Mouse (Mus musculus) cerebellum, adult 2 months (tissue): ENCODE measurements at regions not wholly inside any gene's neighbourhood (a gene's known extent, or its start where the extent isn't known, plus 50 kb on each side); places are given as distances from the start of the nearest gene placed in this dataset.

Experiments
- DNase-seq, 2 experiments: peaks; one replicate each; pipeline ENCODE4 v3.0.0; 2021
- H3K27ac ChIP-seq: fragments of 200-500 bp; 2 replicates; pipeline ENCODE4 v1.5.1; 2012; ENCODE audit warnings: low read length, control low read depth, inconsistent platforms; ENCODE audit not compliant: insufficient read depth
- H3K27me3 ChIP-seq: fragments of 200-500 bp; 2 replicates; pipeline ENCODE4 v1.6.1; 2012; ENCODE audit warnings: inconsistent platforms, mild to moderate bottlenecking, low read length, moderate library complexity; ENCODE audit not compliant: control insufficient read depth, insufficient read depth
- H3K4me1 ChIP-seq: fragments of 200-500 bp; 2 replicates; pipeline ENCODE4 v1.6.1; 2011; ENCODE audit warnings: low read length; ENCODE audit not compliant: control insufficient read depth, insufficient read depth
- H3K4me3 ChIP-seq: fragments of 200-500 bp; replicated peaks from 2 replicates; pipeline ENCODE3; 2011; ENCODE audit warnings: mild to moderate bottlenecking, low read depth, low read length, control low read depth; ENCODE audit not compliant: insufficient read depth
- CTCF ChIP-seq: fragments of 200-500 bp; IDR thresholded peaks from 2 replicates; pipeline ENCODE4 v1.5.1; 2011; ENCODE audit warnings: low read depth, mild to moderate bottlenecking, control low read depth, low read length, moderate library complexity, borderline replicate concordance; ENCODE audit not compliant: insufficient read depth
- POLR2A ChIP-seq: fragments of 200-500 bp; IDR thresholded peaks from 2 replicates; pipeline ENCODE4 v1.6.1; 2011; ENCODE audit warnings: low read length, control low read depth, borderline replicate concordance; ENCODE audit not compliant: insufficient read depth
- WGBS: fragments of 180-500 bp; shearing (Covaris S2); methylation state at CpG from one replicate; pipeline ENCODE4 v1.1.7; 2018; 5-methylcytosine and 5-hydroxymethylcytosine counted together

DNA sequence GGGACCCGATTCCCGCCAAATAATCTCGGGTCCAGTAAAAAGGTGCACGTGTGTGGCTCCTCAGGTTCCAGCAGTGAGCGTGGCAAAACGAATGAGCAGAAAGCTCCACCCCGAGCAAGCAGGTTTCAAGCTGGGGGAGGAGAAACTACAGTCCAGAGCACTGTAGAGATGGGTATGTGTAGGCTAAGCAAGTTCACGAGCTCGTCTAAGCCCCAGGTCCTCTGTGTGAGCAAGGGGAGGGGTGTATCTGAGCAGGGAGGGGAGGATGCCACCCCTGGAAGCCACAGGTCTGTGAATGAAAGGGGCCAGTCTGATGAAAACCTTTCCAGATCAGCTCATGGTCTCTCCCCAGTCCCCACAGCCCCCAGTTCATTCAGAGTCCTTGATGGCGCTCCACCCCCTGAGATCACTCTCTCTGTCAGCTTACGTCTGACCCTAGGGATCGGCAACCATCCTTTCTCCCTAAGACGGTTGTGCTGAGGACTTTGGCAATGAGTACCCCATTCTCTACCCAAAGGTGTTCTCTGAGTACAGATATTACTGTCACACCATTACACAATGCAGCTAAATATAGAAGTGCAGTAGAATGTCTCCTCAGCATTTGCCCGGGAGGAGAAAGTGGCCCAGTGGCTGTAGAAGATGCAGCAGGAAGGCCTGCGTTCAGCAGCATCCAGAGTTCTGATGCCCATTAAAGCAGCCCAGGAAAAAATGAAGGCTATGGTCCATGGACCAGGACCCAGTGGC lies 89.2 kb upstream of the Ubl3 start:
- no peak for TF ChIP-seq POLR2A
- TF ChIP-seq CTCF = no peak
- H3K27ac ChIP-seq = no peak overlapping the region
- H3K4me3 ChIP-seq = no peak overlapping the region
- DNase-seq = no peak
- no peaks in the 10 kb centered on the region for H3K4me1 ChIP-seq
- WGBS = 65% methylated on average over 15 of the region's 15 CpGs
- H3K27me3 ChIP-seq = no peaks in the 10 kb centered on the region

DNA sequence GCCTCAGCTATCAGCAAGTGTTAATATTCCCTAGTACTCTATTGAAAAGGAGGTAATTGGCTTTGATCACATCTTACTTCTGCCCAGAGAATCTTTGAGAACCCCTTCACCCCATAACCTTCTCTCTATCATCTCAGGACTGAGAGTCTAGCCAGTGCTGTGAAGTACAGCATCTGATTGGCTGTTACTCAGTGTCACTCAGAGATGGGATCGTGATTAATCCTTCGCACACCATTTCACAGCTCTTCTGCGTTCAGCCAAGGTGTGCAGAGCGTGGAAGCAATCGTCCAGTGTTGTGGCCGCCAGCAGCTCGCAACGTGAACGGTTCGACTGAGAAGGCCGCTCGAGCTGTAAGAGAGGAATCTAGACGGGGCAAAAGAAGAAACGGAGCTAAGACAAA lies 87.9 kb upstream of the Ubl3 start:
- Histone ChIP-seq H3K4me1 (no peaks in the 10 kb centered on the region), H3K27me3 (no peaks in the 10 kb centered on the region), H3K4me3 (no peak overlapping the region), H3K27ac (no peak overlapping the region)
- DNase-seq = no peak
- TF ChIP-seq POLR2A (no peak), CTCF (no peak)
- 37% methylated on average over 14 of the region's 14 CpGs for WGBS

GRCm38 (mm10) chr5:148634919-148635356 lies 82.3 kb upstream of the Ubl3 start:
- H3K4me3 ChIP-seq = no peak overlapping the region
- WGBS = 37% methylated on average over 11 of the region's 11 CpGs
- H3K27me3 ChIP-seq = no peaks in the 10 kb centered on the region
- H3K27ac ChIP-seq = no peak overlapping the region
- TF ChIP-seq CTCF (no peak), POLR2A (no peak)
- no peaks in the 10 kb centered on the region for H3K4me1 ChIP-seq
- no peak for DNase-seq

GRCm38 (mm10) chr5:148633999-148634398 lies 81.4 kb upstream of the Ubl3 start:
- H3K4me1 ChIP-seq = no peaks in the 10 kb centered on the region
- no peaks in the 10 kb centered on the region for H3K27me3 ChIP-seq
- no peak overlapping the region for H3K4me3 ChIP-seq
- no peak overlapping the region for H3K27ac ChIP-seq
- no peak for DNase-seq
- WGBS = 43% methylated on average over 5 of the region's 5 CpGs
- TF ChIP-seq CTCF (no peak), POLR2A (no peak)

DNA sequence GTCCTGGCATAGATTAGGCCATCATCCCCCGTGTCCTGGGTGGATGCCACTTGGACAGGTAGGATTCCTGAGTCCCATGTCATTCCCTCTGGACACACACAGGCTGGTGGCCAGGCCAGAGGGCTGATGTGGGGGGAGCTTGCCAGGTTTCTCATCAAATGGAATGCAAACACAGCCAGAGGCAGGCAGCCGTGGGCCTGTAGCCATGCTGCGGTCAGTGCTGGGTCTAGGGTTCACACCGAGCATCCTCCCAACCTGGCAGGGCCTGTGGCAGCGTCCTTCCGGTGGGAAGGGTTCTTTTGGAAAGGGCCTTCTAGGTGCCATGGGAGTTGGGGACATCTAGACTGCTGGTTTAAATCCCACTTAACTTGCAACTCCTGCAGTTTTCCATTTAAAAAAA lies 80.7 kb upstream of the Ubl3 start:
- WGBS = 58% methylated on average over 6 of the region's 6 CpGs
- DNase-seq = no peak
- no peak overlapping the region for H3K4me3 ChIP-seq
- no peak overlapping the region for H3K27ac ChIP-seq
- no peaks in the 10 kb centered on the region for H3K4me1 ChIP-seq
- no peaks in the 10 kb centered on the region for H3K27me3 ChIP-seq
- TF ChIP-seq POLR2A = no peak
- TF ChIP-seq CTCF = no peak

DNA sequence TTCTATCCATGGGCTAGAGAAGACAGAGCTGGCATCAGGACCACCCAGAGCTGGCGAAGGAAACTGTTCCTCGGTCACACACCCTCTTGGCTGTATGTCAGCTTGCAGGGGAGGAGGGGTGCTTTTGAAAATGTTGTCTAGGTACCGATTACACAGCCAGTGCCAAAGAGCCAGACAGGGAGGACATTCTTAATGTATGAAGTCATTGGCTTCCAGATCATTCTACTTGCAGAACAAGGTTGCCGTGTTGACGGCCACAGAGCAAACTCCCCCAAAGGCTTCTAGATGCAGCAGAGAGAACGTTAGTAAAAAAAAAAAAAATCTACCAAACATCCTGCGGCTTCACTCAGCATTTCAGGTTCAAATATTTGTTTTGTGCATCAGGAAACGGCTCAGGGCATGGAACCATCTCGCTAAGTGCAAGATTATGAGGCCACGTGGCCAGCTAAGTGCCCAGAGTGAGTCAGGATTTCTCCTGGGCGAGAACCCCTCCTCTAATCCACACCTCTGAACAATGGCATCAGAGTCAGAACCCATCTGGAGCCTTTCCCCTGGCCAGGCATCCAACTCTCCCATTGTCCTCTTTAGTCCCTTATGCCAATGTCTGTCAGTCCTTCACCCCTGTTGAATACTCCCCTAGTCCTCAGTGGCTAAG lies 80.1 kb upstream of the Ubl3 start:
- DNase-seq = no peak
- TF ChIP-seq POLR2A (no peak), CTCF (no peak)
- H3K27ac ChIP-seq = no peak overlapping the region
- 39% methylated on average over 11 of the region's 11 CpGs for WGBS
- H3K4me1 ChIP-seq = no peaks in the 10 kb centered on the region
- H3K27me3 ChIP-seq = no peaks in the 10 kb centered on the region
- H3K4me3 ChIP-seq = no peak overlapping the region

- Histone ChIP-seq H3K4me3 (no peak overlapping the region), H3K27ac (no peak overlapping the region), H3K4me1 (no peaks in the 10 kb centered on the region), H3K27me3 (no peaks in the 10 kb centered on the region)
- 71% methylated on average over 5 of the region's 5 CpGs for WGBS
- TF ChIP-seq CTCF (no peak), POLR2A (no peak)
- no peak for DNase-seq
These were observed 79.0 kb upstream of the Ubl3 start for GRCm38 (mm10) chr5:148631566-148631965.

DNA sequence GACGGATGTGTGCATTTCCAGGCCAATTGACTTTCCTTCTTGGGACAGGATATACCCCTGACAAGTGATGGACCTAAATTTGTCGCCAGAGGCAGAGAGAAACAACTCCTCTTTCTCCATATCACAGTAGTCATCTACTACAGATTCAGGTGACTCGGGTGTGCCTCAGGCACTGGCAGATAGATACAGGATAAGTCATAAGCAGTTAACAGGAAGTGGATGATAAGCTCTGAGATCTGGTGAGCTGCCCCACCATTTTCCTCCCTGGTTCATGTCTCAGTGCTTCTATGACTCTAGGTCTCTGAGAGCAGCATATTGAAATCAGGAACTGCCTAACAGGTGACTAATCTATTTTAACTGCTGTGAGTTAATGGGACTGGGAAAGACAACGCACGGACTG lies 73.4 kb upstream of the Ubl3 start:
- H3K27ac ChIP-seq = no peak overlapping the region

More for the DNA sequence above, 73.4 kb upstream of the Ubl3 start:
- Histone ChIP-seq H3K4me3 (no peak overlapping the region), H3K27me3 (no peaks in the 10 kb centered on the region), H3K4me1 (no peaks in the 10 kb centered on the region)
- TF ChIP-seq CTCF (no peak), POLR2A (no peak)
- no peak for DNase-seq
- WGBS = 96% methylated on average over 5 of the region's 5 CpGs
